Mouse (Mus musculus) MEL-GATA-1-ER (cell line): Measurements from ENCODE around the gene Cntnap1.
"Not testable (repeated sequence)": the region's sequence is repeated elsewhere in the genome, so short reads cannot be mapped to it uniquely, and the experiment has no call there.

ENCODE experiments used
- DNase-seq: peaks from one replicate; pipeline ENCODE4 v3.0.0-alpha.2; 2012; ENCODE audit warnings: low read depth; ENCODE audit errors: extremely low read depth

The Cntnap1 gene

DNA sequence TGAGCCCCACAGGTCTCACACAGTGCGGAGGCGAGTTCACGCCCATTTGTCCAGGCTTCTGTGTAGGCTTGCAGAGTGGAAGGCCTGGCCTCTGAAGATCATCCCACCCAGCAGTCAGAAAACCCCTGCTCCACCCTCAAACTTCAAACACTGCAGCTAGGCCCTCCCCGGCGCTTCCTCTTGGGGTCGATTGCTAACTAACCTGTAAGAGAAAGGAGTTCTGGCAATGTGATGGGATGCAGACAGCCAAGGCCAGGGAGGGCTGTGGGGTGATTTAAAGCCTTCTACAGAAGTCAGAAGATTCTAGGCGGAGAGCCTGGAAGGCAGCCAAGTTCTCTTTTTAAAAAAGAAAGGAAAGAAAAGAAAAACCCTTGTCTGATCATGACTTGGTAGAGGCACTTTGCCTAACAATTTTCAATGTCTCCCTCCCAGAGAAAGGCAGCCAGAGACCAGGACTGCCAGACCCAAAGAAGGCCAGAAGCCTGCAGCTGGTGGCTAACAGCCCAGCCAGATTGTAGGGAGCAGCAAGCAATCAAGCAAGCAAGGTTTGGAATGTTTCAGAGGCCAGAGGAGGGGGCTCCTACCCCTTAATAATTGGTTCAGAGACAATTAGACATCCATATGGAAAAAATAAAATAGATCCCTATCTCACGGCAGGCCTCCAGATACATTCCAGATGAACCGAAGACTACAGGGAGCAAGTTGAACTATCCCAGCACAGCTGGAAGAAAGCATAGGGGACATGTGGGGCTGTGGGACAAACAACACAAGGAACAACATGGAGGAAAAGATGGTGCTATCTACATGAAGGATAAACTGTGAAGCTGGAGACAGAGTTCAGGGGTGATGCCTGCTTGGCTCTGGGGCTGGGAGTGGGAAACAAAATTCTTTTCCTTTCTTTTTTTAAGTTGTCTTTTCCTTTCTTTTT, 20.9 kb upstream of the Cntnap1 start:
- no peak for DNase-seq

DNA sequence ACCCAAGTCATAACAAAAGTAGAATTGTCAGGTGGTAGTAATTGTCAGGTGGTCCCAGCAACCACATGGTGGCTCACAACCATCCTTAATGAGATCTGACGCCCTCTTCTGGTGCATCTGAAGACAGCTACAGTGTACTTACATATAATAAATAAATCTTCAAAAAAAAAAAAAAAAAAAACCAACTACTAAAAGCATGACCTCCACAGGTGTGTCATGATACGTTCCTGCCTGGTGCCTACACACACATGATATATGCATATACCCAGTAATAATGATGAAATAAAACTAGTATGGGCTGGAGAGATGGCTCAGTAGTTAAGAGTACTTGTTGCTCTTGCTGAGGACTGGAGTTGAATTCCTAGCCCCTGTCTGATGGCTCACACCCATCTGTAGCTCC, 19.3 kb upstream of the Cntnap1 start:
- DNase-seq: no peak

DNA sequence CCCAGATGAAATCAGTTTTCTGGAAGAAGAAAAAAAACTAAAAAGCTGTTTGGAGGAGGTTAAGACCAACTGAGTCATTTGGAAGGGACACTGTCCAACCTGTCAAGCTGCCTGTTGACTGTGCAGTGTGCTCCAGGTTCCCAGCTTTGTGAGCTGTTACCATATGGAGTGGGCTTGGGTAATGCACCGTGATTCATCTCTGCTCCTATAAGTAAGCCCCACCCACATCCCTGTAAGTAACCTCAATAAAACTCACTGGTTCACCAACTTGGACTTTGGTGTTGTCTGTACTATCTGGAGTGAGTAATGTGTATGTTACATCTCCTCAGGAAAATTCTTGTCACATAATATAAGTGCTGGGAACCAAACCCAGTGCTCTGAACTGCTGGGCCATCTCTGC, 17.5 kb upstream of the Cntnap1 start:
- no peak for DNase-seq

DNA sequence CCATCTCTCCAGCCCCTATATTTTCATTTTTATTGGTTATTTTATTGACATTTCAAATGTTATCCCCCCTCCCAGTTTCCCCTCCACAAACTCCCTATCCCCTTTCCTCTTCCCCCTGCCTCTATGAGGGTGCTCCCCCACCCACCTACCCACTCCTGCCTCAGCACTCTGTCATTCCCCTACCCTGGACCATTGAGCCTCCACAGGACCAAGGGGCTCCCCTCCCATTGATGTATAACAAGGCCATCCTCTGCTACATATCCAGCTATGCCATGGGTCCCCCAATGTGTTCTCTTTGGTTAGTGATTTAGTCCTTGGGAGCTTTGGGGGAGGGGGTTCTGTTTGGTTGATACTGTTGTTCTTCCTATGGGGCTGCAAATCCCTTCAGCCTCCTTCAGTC, 15.7 kb upstream of the Cntnap1 start:
- no peak for DNase-seq

DNA sequence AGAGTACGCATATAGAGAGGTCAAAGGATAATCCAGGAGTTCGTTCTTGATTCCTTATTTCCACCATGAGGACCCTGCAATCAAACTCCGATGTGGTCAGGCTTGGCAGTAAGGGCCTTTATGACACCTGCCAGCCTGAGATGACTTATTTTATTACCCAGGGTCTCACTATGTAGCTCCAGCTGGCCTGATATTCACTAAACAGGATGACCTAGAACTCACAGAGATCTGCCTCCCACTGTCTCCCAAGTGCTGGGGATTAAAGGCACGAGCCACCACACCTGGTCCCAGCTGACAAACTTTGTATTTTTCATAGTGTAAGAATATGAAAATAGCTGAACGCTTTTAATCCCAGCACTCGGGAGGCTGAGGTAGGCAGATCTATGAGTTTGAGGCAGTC, 15.2 kb upstream of the Cntnap1 start:
- no peak for DNase-seq

DNA sequence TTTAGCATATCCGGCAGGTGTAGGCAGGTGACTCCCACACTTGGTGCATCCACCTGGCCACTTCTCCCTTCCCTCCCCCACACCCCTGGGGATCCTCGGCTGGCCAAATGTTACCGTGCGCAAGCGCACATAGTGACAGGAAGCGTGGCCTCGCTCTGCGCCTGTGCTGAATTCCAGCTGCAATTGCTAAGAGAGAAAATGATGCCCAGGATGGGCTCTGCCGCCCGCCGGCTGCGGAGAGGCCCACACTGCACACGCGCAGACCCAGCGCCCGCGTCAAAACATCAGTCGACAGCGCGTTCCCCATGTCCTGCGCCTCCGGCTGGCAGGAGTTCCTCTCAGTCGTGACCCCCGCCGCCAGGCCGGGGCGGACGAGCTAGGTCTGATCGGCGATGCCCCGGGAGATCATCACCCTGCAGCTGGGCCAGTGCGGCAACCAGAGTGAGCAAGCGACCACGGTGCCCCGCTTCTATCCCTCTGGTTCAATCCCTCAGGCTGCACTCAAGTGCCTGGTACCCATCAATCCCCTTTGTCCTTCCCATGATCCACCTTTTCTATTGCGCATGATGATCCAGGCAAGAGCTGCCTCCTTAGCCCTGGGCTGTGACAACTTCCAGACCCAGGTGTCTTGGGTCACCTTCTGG, 14.5 kb upstream of the Cntnap1 start, which contains the start of gene Tubg2:
Gene Tubg2, plus strand, starts transcription at position 180 of the 644 bp plus-strand sequence.
- DNase-seq: no peak

DNA sequence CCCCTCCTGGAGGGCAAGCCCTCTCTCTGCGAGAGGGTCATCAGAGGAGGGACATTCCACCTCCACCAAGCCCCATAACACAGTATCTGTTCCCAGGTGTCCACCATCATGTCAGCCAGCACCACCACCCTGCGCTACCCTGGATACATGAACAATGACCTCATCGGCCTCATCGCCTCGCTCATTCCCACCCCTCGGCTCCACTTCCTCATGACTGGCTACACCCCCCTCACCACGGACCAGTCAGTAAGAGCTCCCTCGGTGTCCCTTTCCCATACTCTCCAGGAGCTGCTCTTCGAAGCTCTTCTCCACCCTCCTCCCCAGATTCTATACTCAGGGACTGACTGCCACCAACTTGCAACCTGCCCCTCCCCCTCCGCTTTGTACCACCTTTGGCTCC, 10.2 kb upstream of the Cntnap1 start:
- not testable (repeated sequence) for DNase-seq

DNA sequence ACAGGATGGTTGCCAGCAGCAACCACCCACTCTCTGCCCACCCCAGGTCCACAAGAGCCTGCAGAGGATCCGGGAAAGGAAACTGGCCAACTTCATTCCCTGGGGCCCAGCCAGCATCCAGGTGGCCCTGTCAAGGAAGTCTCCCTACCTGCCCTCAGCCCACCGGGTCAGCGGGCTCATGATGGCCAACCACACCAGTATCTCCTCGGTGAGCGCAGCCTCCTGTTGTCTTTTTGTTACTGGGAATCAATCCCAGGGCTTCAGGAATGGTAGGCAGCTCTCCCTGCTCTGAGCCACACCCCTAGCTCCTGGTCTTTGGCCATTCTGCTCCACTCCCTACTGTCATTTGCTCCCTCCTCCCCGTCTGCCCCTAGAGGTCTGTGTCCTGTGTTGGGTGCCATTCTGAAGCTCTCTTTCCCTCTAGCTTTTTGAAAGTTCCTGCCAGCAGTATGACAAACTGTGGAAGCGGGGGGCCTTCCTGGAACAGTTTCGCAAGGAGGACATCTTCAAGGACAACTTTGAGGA, 9.3 kb upstream of the Cntnap1 start:
- DNase-seq: not testable (repeated sequence)

DNA sequence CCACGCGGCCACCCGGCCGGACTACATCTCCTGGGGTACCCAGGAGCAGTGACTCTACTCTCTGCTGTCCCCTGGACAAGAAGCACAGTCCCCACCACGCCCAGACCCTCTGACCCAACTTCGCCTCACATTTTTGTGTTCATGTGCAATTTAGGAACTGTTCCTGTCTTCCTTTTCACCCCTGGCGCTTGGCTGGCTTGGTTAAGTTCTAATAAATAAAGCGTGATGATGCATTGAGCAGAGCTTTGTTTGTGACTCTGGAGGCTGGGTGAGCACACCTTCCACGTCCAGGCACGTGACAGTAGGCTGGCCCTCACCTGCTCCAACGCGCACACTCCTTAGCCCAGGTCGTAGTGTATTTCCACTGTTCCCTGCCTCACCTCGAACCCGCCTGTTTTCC, 8.8 kb upstream of the Cntnap1 start:
- DNase-seq: no peak

DNA sequence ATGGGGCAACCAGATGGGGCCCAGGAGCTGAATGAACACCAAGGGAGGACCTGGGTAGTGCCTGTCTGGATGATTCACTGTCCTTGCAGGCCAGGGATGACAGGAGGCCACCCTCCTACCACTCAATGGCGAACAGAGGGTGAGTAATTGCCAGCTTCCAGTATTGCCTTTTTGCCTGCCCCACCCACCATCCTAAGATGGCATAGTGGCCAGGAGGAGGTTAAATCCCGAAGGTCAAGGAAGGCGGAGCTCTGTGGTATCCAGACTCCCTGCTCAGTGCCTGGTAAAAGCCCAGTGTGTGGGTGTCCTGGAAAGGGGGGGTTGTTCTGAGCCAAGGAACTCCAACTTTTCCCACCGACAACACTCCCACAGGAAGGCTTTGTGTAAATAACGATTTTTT, 8.0 kb upstream of the Cntnap1 start:
- DNase-seq: no peak

DNA sequence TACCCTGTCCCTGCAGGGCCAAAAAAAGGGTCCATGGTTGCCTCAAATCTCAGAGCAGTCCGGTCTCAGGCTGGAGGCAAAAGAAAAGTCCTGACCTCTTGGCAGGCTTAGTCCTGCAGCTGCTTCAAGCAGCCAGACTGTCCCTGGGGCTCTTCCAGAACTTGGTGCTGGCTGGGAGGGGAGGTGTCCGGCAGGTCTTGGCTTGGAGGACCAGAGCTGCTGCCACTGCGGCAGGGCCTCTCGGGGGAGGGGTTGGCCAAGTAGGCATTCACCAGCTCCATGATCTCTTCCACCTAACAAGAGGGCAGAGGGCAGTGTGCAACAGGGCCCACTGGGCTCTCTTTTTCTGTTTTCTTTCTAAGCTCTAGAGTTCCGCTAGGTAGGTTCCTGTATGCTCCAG, 7.6 kb upstream of the Cntnap1 start:
- no peak for DNase-seq

DNA sequence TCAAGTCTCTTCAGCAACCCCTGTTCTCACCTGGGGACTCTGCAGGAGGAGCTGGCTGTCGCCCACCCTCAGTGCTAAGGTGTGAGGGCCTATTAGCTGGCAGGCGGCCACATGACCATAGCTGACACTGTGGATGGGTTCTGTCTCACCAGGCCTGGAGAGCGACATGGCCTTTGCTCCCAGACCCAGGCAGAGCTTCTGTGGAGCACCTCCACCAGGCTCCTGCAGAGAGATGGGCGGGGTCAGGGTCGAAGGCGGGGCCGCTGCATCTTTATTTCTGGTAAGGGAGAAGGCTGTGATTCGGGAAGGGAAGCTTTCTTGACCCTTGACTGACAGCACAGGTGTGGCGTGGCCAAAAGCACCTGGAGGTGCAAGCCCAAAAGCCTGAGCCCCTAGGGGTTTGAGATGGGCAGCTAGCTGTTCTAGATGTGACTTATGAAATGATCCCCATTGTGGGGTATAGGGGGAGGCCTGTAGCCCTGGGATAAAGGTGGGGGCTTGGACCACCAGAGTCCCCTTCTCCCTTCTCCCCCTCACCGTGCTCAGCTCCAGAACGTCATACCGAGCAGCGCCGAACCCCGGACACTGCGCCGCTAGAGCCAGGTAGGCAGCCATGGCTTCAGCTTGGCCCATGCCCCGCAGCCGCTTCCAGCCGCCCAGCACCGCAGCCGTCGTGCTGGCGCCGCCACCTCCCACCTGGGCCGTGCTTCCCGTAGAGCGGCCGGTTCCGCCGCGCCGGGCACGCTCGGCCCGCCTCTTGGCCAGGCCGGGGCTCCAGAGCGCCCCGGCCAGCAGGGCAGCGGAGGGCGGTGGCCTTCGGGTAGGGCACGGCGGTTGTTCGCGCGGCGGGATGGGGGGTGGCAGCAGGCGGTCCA, 6.6 kb upstream of the Cntnap1 start:
- DNase-seq: no peak

DNA sequence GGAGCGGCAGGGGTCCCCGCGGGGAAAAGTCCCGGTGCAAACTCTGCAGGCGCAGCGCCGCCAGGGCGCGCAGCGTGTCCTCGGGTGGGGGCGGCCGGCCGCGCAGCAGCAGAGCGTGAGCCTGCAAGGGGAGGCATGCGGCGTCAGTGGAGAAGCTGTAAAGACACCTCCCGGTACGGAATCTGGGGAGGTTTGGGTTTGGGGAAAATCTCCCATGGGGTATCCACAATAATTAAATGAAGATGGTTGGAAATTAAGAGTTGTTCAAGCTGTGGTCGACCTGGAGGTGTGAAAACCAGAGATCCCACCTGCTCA, 6.0 kb upstream of the Cntnap1 start:
- DNase-seq: no peak

DNA sequence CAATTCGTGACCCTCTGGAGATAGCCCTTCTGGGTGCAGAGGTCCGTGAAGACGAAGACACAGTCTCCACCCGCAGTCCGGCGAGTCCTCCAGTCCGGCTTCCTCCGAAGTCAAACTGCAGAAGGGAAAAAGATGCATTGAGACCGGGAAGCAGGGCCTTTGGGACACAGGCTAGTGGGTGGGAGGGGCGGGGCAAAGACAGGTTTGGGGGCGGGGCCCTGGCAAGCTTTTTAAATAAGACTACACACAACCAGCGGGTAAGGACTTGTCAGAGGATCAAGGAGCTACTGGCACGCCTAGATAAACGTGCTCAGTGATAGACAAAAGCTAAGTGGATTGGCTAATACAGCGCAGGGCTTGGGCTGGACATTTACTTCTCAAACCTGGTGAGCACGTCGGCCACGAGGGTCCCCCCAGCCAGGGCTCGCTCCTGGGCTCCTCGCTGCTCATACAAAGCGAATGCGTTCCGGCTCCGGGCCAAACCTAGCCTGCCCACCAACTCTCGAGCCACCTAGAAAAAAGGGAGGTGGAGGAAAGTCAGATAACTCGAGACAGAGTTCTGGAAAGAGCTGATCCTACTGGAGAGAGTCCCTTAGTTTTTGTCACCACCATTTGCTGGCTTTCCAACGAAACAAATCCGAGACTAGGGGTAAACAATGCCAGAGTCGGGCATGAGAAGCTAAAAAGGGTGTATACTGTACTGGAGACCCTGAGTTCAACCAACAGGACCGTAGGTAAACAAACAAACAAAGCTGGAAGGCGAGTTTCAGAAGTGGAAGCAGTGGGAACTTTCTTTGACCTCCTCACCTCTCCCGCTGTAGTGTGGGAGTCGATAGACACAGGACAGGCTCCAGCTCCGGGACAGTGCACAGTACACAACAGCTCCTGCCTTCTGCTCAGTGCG, 5.4 kb upstream of the Cntnap1 start:
- DNase-seq: no peak

DNA sequence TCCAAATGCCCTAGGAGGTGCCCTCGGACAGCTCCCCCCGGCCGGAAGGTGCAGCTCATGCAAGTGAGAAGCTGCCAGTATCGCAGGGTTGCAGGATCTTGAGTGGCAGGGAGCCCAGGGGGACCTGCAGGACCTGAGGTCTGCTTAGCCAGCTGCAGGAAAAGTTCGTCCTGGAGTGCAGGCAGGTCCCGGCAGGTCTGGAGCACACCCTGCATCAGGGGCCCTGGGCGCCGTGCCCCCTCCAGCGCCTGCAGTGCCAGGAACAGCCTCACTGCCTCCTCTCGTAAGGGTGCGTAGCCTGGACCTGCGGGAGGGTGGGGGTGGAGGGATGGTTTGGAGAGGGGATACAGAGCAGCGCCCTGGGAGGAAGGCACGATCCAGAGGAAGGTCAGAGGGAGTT, 4.0 kb upstream of the Cntnap1 start:
- no peak for DNase-seq

DNA sequence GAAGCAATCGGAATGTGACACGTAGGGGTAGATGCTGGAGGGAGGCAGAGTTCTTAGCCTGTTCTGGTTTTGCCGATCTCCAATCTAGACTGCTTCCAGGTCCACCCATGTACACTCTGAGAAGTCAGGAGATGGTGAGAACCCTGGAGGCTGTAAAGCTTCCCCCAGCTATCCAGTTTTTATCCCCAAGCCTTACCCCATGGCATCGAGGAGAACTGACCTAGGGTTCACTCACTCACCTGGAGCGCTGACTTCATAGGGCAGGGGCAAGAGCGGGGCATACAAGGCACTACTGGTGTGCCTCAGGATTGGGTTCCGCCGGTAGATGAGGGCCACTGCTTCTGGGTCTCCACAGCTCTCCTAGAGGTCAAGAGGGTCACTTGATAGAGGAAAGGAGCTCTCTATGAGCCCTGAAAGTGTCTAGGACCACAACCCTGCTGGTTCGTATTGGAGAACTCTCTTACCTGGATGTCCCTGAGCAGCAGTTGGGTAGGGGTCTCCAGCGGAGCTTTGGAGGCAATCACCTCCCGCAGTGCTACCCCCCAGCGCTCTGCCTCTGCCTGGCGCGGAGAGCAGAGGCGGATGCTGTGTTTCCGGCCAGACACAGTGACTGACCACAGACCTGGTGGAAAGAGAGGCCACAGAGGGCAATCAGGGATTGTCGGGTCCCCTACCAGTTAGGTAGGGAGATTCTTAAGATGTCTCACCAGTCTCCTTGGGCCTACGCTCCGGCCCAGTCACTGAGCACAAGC, 2.9 kb upstream of the Cntnap1 start:
- DNase-seq: no peak

DNA sequence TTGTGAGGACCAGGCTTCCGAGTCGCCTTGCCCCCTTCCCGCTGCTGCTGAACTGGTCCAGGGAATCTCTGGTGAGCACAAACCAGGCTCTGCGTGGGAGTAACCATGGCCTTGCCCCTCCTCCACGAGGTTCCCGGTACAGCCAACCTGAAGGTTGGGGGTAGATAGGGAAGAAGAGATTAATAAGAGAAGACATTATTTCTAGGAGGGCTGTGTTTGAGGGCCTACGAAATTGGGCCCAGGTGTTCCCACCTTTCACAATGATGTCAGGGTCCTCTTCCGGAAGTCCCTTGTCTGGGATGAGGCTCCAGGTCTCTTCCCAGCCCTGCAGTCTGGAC, 2.4 kb upstream of the Cntnap1 start:
- DNase-seq: no peak

DNA sequence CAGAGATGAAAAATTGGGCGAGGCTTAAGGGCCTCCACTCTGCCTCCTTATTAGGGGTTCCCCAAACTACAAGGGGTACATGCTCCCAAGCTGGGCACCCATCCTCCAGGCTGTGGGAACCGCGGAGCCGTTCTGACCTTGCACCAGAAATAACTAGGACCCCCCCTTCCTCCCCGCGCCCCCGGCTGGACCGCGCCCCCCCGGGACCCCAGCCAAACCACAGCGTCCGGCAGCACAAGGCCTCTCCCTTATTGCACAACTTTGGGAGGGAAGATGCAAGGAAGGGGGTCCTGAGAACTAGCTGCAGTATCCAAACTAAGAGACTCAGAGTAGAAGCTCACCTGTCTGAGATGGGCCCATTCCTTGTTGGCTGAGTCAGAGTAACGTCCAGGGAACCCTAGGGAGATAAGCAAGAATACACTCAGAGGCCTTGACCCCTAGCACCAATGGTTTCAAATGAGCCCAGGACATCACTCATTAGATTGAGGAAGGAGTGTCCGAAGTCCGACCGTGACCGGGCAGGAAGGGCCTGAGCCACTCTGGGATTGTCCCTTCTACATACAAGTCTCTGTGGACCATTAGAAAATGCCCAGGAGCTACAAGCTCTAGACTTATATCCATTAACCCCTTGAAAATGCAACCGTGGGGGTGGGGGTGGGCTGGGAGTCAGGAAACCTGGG, 1.9 kb upstream of the Cntnap1 start:
- no peak for DNase-seq

DNA sequence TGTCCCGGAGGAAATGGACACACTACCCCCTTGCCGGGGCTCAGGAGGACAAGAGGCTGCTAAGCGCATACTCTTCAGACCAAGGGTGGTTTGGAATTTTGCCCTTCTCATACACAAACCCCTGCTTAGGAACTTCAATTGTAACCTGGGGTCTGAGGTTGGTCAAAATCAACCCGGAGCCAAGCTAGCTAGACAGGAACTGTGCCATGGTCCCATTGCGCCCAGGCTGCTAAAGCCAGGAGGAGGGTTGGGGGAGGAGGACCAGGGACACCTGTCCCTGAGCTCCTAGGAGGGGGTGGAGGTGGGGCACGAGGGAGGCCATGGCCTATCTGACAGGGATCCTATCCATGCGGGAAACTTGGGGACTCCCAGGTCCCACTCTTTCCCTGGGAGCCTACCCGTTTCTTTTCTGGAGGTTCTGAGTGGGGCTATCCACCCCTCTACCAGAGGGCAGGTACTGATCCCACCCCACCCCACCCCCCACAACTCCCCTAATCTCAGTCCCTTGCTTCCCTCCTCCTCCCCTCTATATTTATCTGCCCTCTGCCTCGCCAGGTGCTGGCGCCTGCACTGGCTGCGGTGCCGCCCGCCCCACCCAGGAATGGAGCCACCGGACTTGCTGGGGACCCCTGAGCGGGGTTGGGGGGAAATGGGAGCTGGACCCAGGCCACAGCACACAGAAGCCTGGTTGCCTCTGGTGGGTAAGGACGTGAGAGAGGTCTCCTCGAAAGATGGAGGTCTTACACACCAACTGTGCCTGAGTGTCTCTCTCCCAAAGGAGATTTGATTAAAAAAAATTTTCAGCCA, 819 bp upstream of the Cntnap1 start:
- no peak for DNase-seq
